Mouse (Mus musculus): ENCODE measurements around the gene Fahd2a. TPM values are rescaled to one million over a fixed set of nuclear protein-coding genes. Genes with fewer than 3 reads are reported as not detected.

Gene Fahd2a
- polyA plus RNA-seq, 1 experiment from 2014 or later, result 31.6 TPM

DNA sequence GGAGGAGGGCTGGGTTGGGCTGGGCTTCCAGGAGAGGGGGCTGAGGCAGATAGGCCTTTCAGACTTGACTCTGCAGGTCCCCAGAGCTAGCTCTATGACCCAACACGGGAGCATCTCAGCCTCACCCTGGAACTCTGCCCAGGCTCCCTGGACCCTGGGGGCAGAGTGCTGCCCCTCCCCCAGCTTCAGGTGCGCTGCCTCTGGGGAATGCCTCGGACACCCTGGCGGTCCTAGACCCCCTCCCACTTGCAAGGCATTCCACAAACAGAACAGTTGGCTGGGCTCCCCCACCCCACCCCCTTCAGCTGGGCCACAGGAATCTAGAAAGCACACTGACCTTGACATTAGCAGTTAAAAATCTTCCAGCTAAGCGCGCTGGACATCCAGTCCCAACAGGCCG lies 5.3 kb upstream of the Fahd2a start:
- H3K9me3 ChIP-seq (ENCODE audit: control insufficient read depth, low read depth, low read length), result no peaks in the 10 kb centered on the region
- H3K36me3 ChIP-seq (ENCODE audit: control insufficient read depth, insufficient read depth, low read length), result no peaks in the 10 kb centered on the region
- no peak for ATAC-seq (ENCODE audit: insufficient number of reproducible peaks, insufficient read depth, low FRiP score, low read depth)
- H3K9ac ChIP-seq (replicated peaks; ENCODE audit: low read depth, low read length), result no peak overlapping the region
- H3K4me2 ChIP-seq (replicated peaks; ENCODE audit: low read depth, low read length), result no peak overlapping the region
- H3K4me3 ChIP-seq (ENCODE audit: low read depth, low read length), result no peak overlapping the region
- 0 out of 2 replicates have a peak, but pooled peaks cover 3% of the 10 kb centered on the region for H3K27me3 ChIP-seq (ENCODE audit: control insufficient read depth, insufficient read depth, low read length)
- no peak overlapping the region for H3K27ac ChIP-seq (ENCODE audit: low read length)
- peaks cover 8% of the 10 kb centered on the region; the same call in 1 of the 2 replicates for H3K4me1 ChIP-seq (ENCODE audit: control insufficient read depth, insufficient read depth, low read length)
- 28% methylated on average over 7 of the region's 7 CpGs for WGBS

DNA sequence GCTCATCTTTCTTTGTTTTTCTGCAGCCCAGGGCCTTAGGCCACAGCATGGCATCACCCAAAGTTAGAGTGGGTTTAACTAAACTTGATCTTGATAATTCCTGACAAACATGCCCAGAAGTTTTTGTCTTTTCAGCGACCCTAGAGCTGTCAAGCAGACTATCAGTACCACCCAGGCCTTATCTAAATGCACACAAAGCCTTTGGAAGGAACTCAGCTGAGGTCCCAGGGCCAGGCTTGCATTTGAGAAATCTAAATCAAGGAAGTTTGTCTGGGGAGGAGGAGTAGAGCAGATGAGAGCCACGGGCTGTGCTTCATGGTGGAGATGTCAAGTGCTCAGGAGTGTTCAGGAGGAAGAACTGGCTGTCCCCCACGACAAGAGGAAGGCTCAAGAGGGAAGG lies 2.5 kb upstream of the Fahd2a start:
- H3K36me3 ChIP-seq (ENCODE audit: control insufficient read depth, insufficient read depth, low read length), result no peaks in the 10 kb centered on the region
- H3K27me3 ChIP-seq (ENCODE audit: control insufficient read depth, insufficient read depth, low read length), result no peaks in the 10 kb centered on the region
- ATAC-seq (ENCODE audit: insufficient number of reproducible peaks, insufficient read depth, low FRiP score, low read depth), result no peak
- H3K27ac ChIP-seq (ENCODE audit: low read length), result no peak overlapping the region
- no peaks in the 10 kb centered on the region for H3K9me3 ChIP-seq (ENCODE audit: control insufficient read depth, low read depth, low read length)
- H3K4me3 ChIP-seq (ENCODE audit: low read depth, low read length), result no peak overlapping the region
- WGBS, result 40% methylated on average over 3 of the region's 3 CpGs
- peaks cover 13% of the 10 kb centered on the region; the same call in 1 of the 2 replicates for H3K4me1 ChIP-seq (ENCODE audit: control insufficient read depth, insufficient read depth, low read length)
- no peak overlapping the region for H3K4me2 ChIP-seq (replicated peaks; ENCODE audit: low read depth, low read length)
- H3K9ac ChIP-seq (replicated peaks; ENCODE audit: low read depth, low read length), result no peak overlapping the region

GRCm38 (mm10) chr2:127437697-127438096 lies 6.7 kb downstream of the Fahd2a start:
- WGBS, result 89% methylated on average over 5 of the region's 5 CpGs
- Histone ChIP-seq H3K36me3 (ENCODE audit: control insufficient read depth, insufficient read depth, low read length) (peaks cover 24% of the 10 kb centered on the region; the same call in 1 of the 2 replicates), H3K27me3 (ENCODE audit: control insufficient read depth, insufficient read depth, low read length) (no peaks in the 10 kb centered on the region), H3K9me3 (ENCODE audit: control insufficient read depth, low read depth, low read length) (no peaks in the 10 kb centered on the region), H3K27ac (ENCODE audit: low read length) (no peak overlapping the region), H3K4me1 (ENCODE audit: control insufficient read depth, insufficient read depth, low read length) (no peaks in the 10 kb centered on the region), H3K4me2 (replicated peaks; ENCODE audit: low read depth, low read length) (no peak overlapping the region), H3K9ac (replicated peaks; ENCODE audit: low read depth, low read length) (no peak overlapping the region), H3K4me3 (ENCODE audit: low read depth, low read length) (no peak overlapping the region)
- ATAC-seq (ENCODE audit: insufficient number of reproducible peaks, insufficient read depth, low FRiP score, low read depth), result no peak

DNA sequence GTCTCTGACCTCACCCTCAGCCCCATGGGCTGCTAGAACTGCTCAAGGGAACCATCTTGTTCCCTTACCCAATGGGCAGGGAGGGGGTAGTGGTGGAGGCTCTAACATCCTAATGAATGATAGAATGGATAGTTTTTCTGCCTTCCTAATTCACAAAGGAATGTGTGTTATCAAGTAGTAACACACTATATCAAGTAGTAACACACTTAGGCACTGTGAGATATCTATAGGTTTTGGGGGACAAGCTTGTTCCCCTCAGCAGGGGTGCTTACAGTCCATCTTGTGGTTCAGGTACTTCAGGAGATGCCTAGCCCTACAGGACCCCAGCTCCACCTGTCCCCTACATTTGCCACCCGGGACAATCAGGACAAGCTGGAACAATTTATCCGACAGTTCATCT lies 8.8 kb downstream of the Fahd2a start:
- Histone ChIP-seq H3K4me2 (replicated peaks; ENCODE audit: low read depth, low read length) (no peak overlapping the region), H3K4me3 (ENCODE audit: low read depth, low read length) (no peak overlapping the region), H3K27ac (ENCODE audit: low read length) (no peak overlapping the region), H3K9me3 (ENCODE audit: control insufficient read depth, low read depth, low read length) (no peaks in the 10 kb centered on the region), H3K27me3 (ENCODE audit: control insufficient read depth, insufficient read depth, low read length) (no peaks in the 10 kb centered on the region), H3K36me3 (ENCODE audit: control insufficient read depth, insufficient read depth, low read length) (peaks cover 24% of the 10 kb centered on the region; the same call in 1 of the 2 replicates), H3K9ac (replicated peaks; ENCODE audit: low read depth, low read length) (no peak overlapping the region), H3K4me1 (ENCODE audit: control insufficient read depth, insufficient read depth, low read length) (no peaks in the 10 kb centered on the region)
- ATAC-seq (ENCODE audit: insufficient number of reproducible peaks, insufficient read depth, low FRiP score, low read depth), result no peak
- WGBS, result 89% methylated on average over 2 of the region's 2 CpGs

- Histone ChIP-seq H3K27me3 (ENCODE audit: control insufficient read depth, insufficient read depth, low read length) (no peaks in the 10 kb centered on the region), H3K4me1 (ENCODE audit: control insufficient read depth, insufficient read depth, low read length) (no peaks in the 10 kb centered on the region), H3K27ac (ENCODE audit: low read length) (no peak overlapping the region), H3K9me3 (ENCODE audit: control insufficient read depth, low read depth, low read length) (no peaks in the 10 kb centered on the region), H3K9ac (replicated peaks; ENCODE audit: low read depth, low read length) (no peak overlapping the region), H3K4me3 (ENCODE audit: low read depth, low read length) (no peak overlapping the region), H3K4me2 (replicated peaks; ENCODE audit: low read depth, low read length) (no peak overlapping the region), H3K36me3 (ENCODE audit: control insufficient read depth, insufficient read depth, low read length) (peaks cover 24% of the 10 kb centered on the region; the same call in 1 of the 2 replicates)
- 41% methylated on average over 2 of the region's 2 CpGs for WGBS
- ATAC-seq (ENCODE audit: insufficient number of reproducible peaks, insufficient read depth, low FRiP score, low read depth), result no peak
These were observed 9.2 kb downstream of the Fahd2a start for GRCm38 (mm10) chr2:127435135-127435534.

GRCm38 (mm10) chr2:127433487-127434295 lies 10.7 kb downstream of the Fahd2a start:
- H3K36me3 ChIP-seq (ENCODE audit: control insufficient read depth, insufficient read depth, low read length), result peaks cover 24% of the 10 kb centered on the region; the same call in 1 of the 2 replicates
- no peak overlapping the region for H3K27ac ChIP-seq (ENCODE audit: low read length)
- WGBS, result 69% methylated on average over 9 of the region's 9 CpGs
- H3K4me2 ChIP-seq (replicated peaks; ENCODE audit: low read depth, low read length), result no peak overlapping the region
- H3K9ac ChIP-seq (replicated peaks; ENCODE audit: low read depth, low read length), result no peak overlapping the region
- no peak overlapping the region for H3K4me3 ChIP-seq (ENCODE audit: low read depth, low read length)
- no peak for ATAC-seq (ENCODE audit: insufficient number of reproducible peaks, insufficient read depth, low FRiP score, low read depth)
- no peaks in the 10 kb centered on the region for H3K9me3 ChIP-seq (ENCODE audit: control insufficient read depth, low read depth, low read length)
- H3K27me3 ChIP-seq (ENCODE audit: control insufficient read depth, insufficient read depth, low read length), result no peaks in the 10 kb centered on the region
- no peaks in the 10 kb centered on the region for H3K4me1 ChIP-seq (ENCODE audit: control insufficient read depth, insufficient read depth, low read length)

GRCm38 (mm10) chr2:127430238-127430637 lies 14.1 kb downstream of the Fahd2a start:
- H3K36me3 ChIP-seq (ENCODE audit: control insufficient read depth, insufficient read depth, low read length), result peaks cover 7% of the 10 kb centered on the region; the same call in 1 of the 2 replicates
- no peak overlapping the region for H3K4me2 ChIP-seq (replicated peaks; ENCODE audit: low read depth, low read length)
- no peak overlapping the region for H3K27ac ChIP-seq (ENCODE audit: low read length)
- no peak overlapping the region for H3K9ac ChIP-seq (replicated peaks; ENCODE audit: low read depth, low read length)
- no peaks in the 10 kb centered on the region for H3K27me3 ChIP-seq (ENCODE audit: control insufficient read depth, insufficient read depth, low read length)
- H3K4me1 ChIP-seq (ENCODE audit: control insufficient read depth, insufficient read depth, low read length), result no peaks in the 10 kb centered on the region
- H3K9me3 ChIP-seq (ENCODE audit: control insufficient read depth, low read depth, low read length), result no peaks in the 10 kb centered on the region
- no peak for ATAC-seq (ENCODE audit: insufficient number of reproducible peaks, insufficient read depth, low FRiP score, low read depth)
- no peak overlapping the region for H3K4me3 ChIP-seq (ENCODE audit: low read depth, low read length)
- 14% methylated on average over 3 of the region's 3 CpGs for WGBS

GRCm38 (mm10) chr2:127424977-127425376 lies 19.4 kb downstream of the Fahd2a start, which contains the start of gene Gpat2:
Gene Gpat2, plus strand, starts transcription at chr2:127425199.
- H3K9me3 ChIP-seq (ENCODE audit: control insufficient read depth, low read depth, low read length), result no peaks in the 10 kb centered on the region
- no peak within 1 kb of the TSS for H3K4me2 ChIP-seq (replicated peaks; ENCODE audit: low read depth, low read length)
- no peak for ATAC-seq (ENCODE audit: insufficient number of reproducible peaks, insufficient read depth, low FRiP score, low read depth)
- no peaks in the 10 kb centered on the region for H3K4me1 ChIP-seq (ENCODE audit: control insufficient read depth, insufficient read depth, low read length)
- H3K36me3 ChIP-seq (ENCODE audit: control insufficient read depth, insufficient read depth, low read length), result no peaks in the 10 kb centered on the region
- H3K9ac ChIP-seq (replicated peaks; ENCODE audit: low read depth, low read length), result no peak within 1 kb of the TSS
- H3K27ac ChIP-seq (ENCODE audit: low read length), result no peak within 1 kb of the TSS
- no peaks in the 10 kb centered on the region for H3K27me3 ChIP-seq (ENCODE audit: control insufficient read depth, insufficient read depth, low read length)
- WGBS, result 83% methylated on average over 17 of the region's 17 CpGs
- no peak within 1 kb of the TSS for H3K4me3 ChIP-seq (ENCODE audit: low read depth, low read length)

All from stomach, embryonic 14.5 days (tissue).